In the genomic region with DNA sequence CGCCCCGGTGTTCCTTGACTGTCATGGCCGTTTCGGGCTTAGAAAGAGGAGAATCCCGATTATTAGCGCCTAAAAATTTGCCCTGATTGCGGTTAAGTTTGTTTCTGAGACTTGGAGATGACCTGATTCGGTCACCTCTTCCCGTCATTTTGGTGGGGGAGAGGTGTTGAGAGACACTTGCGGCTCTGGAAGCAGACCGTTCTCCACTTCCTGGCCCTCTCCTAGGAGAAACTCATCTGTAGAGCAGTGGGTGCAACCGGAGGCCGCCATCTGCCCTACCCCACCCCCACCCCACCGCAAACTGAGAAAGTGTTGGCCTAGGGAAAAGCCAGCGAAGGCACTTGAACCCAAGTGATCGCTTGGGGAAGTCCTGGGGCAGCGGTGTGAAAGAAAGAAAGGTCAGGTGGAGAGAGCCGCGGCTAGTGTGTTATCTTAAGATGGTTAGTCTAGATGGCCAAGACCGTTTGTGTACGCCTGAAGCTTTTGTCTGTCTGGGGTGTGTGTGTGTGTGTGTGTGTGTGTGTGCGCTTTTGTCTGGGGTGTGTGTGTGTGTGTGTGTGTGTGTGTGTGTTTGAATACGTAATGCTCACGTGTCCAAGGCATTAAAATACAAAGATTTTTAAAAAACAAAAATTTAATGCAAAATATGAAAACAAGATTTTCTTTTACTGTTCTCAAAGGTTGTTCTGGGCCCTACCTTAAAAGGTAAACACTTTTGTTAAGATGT, we compare ENCODE assay signal across 8 mouse cellular contexts. TPM values are rescaled to one million over a fixed set of nuclear protein-coding genes. Genes with fewer than 3 reads are reported as not detected.
DNase-seq lines count a peak whose midpoint lies in the region; ATAC-seq and TF ChIP-seq lines count a peak whose summit lies in the region.

No protein-coding gene starts in this region.

- H3K27ac ChIP-seq in heart, embryonic 14.5 days (replicated peaks in 1 of 2; ENCODE audit: control insufficient read depth in 1 of 2, insufficient read depth in 1 of 2, low read depth in 2 of 2, low read length in 2 of 2): peak overlapping the region; percentile 99 to 100
- peak overlapping the region; percentile 99 for H3K27ac ChIP-seq in hindbrain, embryonic 12.5 days
- H3K27ac ChIP-seq in liver, embryonic 16.5 days (ENCODE audit: low read length): peak overlapping the region; percentile 98
- H3K27ac ChIP-seq in neural tube, embryonic 14.5 days (ENCODE audit: low read depth, low read length): peak overlapping the region; percentile 96

- peak overlapping the region; percentile 98 for H3K9ac ChIP-seq in heart, embryonic 14.5 days (ENCODE audit: low read length)
- peak overlapping the region; percentile 98 for H3K9ac ChIP-seq in hindbrain, embryonic 12.5 days
- H3K9ac ChIP-seq in liver, embryonic 16.5 days (ENCODE audit: low read depth, low read length): peak overlapping the region; percentile 86
- peak overlapping the region; percentile 95 for H3K9ac ChIP-seq in neural tube, embryonic 14.5 days (replicated peaks; ENCODE audit: low read depth, low read length)

- peaks cover 2 to 15% of the 10 kb centered on the region in 2 experiments; a peak in 3 of 4 replicates for H3K4me1 ChIP-seq in heart, embryonic 14.5 days (ENCODE audit: control insufficient read depth in 2 of 2, insufficient read depth in 2 of 2, low read length in 2 of 2)
- H3K4me1 ChIP-seq in E14TG2a.4 (replicated peaks; ENCODE audit: low read depth, low read length): peaks cover 32% of the 10 kb centered on the region
- peaks cover 13% of the 10 kb centered on the region for H3K4me1 ChIP-seq in hindbrain, embryonic 12.5 days
- peaks cover 35% of the 10 kb centered on the region for H3K4me1 ChIP-seq in liver, embryonic 16.5 days (ENCODE audit: control insufficient read depth, low read depth, low read length)
- peaks cover 16% of the 10 kb centered on the region for H3K4me1 ChIP-seq in neural tube, embryonic 14.5 days (ENCODE audit: control insufficient read depth, insufficient read depth, low read length)

- peak overlapping the region; percentile 93 for H3K4me2 ChIP-seq in heart, embryonic 14.5 days (ENCODE audit: low read length)
- H3K4me2 ChIP-seq in hindbrain, embryonic 12.5 days (replicated peaks): peak overlapping the region; percentile 78
- H3K4me2 ChIP-seq in liver, embryonic 16.5 days (ENCODE audit: low read depth, low read length): peak overlapping the region; percentile 96
- H3K4me2 ChIP-seq in neural tube, embryonic 14.5 days (ENCODE audit: low read depth, low read length): peak overlapping the region; percentile 92

- H3K4me3 ChIP-seq in heart, embryonic 14.5 days (ENCODE audit: control insufficient read depth in 1 of 2, insufficient read depth in 1 of 2, low read depth in 1 of 2, low read length in 2 of 2): peak overlapping the region; percentile 84 to 98
- H3K4me3 ChIP-seq in E14TG2a.4 (replicated peaks; ENCODE audit: low read length): peak overlapping the region; percentile 94
- peak overlapping the region; percentile 95 for H3K4me3 ChIP-seq in hindbrain, embryonic 12.5 days
- H3K4me3 ChIP-seq in liver, embryonic 16.5 days (ENCODE audit: low read depth, low read length): peak overlapping the region; percentile 77
- peak overlapping the region; percentile 98 for H3K4me3 ChIP-seq in neural tube, embryonic 14.5 days (ENCODE audit: low read depth, low read length)

- H3K9me3 ChIP-seq in heart, embryonic 14.5 days (ENCODE audit: control insufficient read depth, low read length): no peaks in the 10 kb centered on the region
- H3K9me3 ChIP-seq in E14TG2a.4 (ENCODE audit: low read length): peaks cover 6% of the 10 kb centered on the region; the same call in 1 of the 2 replicates
- no peaks in the 10 kb centered on the region for H3K9me3 ChIP-seq in hindbrain, embryonic 12.5 days (replicated peaks)
- no peaks in the 10 kb centered on the region for H3K9me3 ChIP-seq in liver, embryonic 16.5 days (replicated peaks; ENCODE audit: control insufficient read depth, low read length)
- H3K9me3 ChIP-seq in neural tube, embryonic 14.5 days (ENCODE audit: control insufficient read depth, low read length): no peaks in the 10 kb centered on the region

- no peak for DNase-seq in heart, adult 11 months
- peak; percentile 63 for DNase-seq in embryo, embryonic 10 days (ENCODE audit: low spot score)
- DNase-seq in gastrocnemius, postnatal 10 days: no peak

- peaks cover 15% of the 10 kb centered on the region for H3K36me3 ChIP-seq in heart, embryonic 14.5 days (ENCODE audit: control insufficient read depth, insufficient read depth, low read length)
- H3K36me3 ChIP-seq in E14TG2a.4 (ENCODE audit: insufficient read depth, low read length): peaks cover 24% of the 10 kb centered on the region
- H3K36me3 ChIP-seq in hindbrain, embryonic 12.5 days: peaks cover 3% of the 10 kb centered on the region; the same call in 1 of the 2 replicates
- H3K36me3 ChIP-seq in liver, embryonic 16.5 days (ENCODE audit: control insufficient read depth, insufficient read depth): no peaks in the 10 kb centered on the region
- H3K36me3 ChIP-seq in neural tube, embryonic 14.5 days (ENCODE audit: control insufficient read depth, insufficient read depth, low read length): no peaks in the 10 kb centered on the region

- under 1% methylated on average over 24 of the region's 24 CpGs for WGBS in heart, embryonic 14.5 days
- under 1% methylated on average over 24 of the region's 24 CpGs for WGBS in hindbrain, embryonic 12.5 days
- WGBS in liver, embryonic 16.5 days (ENCODE audit: insufficient replicate concordance): under 1% methylated on average over 24 of the region's 24 CpGs
- WGBS in neural tube, embryonic 14.5 days: 0% methylated on average over 24 of the region's 24 CpGs

- H3K27me3 ChIP-seq in heart, embryonic 14.5 days (ENCODE audit: control insufficient read depth, insufficient read depth, low read length): no peaks in the 10 kb centered on the region
- H3K27me3 ChIP-seq in E14TG2a.4 (ENCODE audit: insufficient read depth, low read length): no peaks in the 10 kb centered on the region
- no peaks in the 10 kb centered on the region for H3K27me3 ChIP-seq in hindbrain, embryonic 12.5 days
- no peaks in the 10 kb centered on the region for H3K27me3 ChIP-seq in liver, embryonic 16.5 days (ENCODE audit: control insufficient read depth, insufficient read depth, low read depth, low read length)
- H3K27me3 ChIP-seq in neural tube, embryonic 14.5 days (ENCODE audit: control insufficient read depth, insufficient read depth, low read length): no peaks in the 10 kb centered on the region; the same call in 1 of the 2 replicates

- TF ChIP-seq CTCF in E14TG2a.4 (conservative IDR thresholded peaks at IDR 0.05; ENCODE audit: low read length): no peak

- ATAC-seq in heart, embryonic 14.5 days (ENCODE audit: insufficient number of reproducible peaks, insufficient read depth, low FRiP score, low read depth): peak; percentile 70; the same call in 1 of the 2 replicates
- peak; percentile 78 for ATAC-seq in hindbrain, embryonic 12.5 days (ENCODE audit: low FRiP score)
- ATAC-seq in liver, embryonic 16.5 days (ENCODE audit: low read depth): peak; percentile 56
- peak; percentile 75 for ATAC-seq in neural tube, embryonic 14.5 days (ENCODE audit: low read depth)

RNA-seq across cellular contexts. Expression of gene Zfp62, which starts 0.8 kb away (rescaled TPM):
- polyA plus RNA-seq in heart, embryonic 14.5 days (2014; fragmentation: Nextera tagmentation; extraction: Ambion mirVana): 30.3 and 32.2 TPM in 2 replicates
- 55.3 and 62.5 TPM in 2 replicates for polyA plus RNA-seq in hindbrain, embryonic 12.5 days (2016; fragmentation: Nextera tagmentation; extraction: Ambion mirVana)
- 11.1 and 11.7 TPM in 2 replicates for polyA plus RNA-seq in liver, embryonic 16.5 days (2015; fragmentation: Nextera tagmentation; extraction: Ambion mirVana)
- polyA plus RNA-seq in neural tube, embryonic 14.5 days (2014; fragmentation: Nextera tagmentation; extraction: Ambion mirVana): 49.6 and 54.4 TPM in 2 replicates
- 10 to 100 TPM; 20.8 to 27.5 TPM for total RNA-seq in gastrocnemius, postnatal 10 days (2021)

RNA-seq across cellular contexts. Expression of gene Btnl9, which starts 17.0 kb away (rescaled TPM):
- 4.4 and 5.9 TPM in 2 replicates for polyA plus RNA-seq in heart, embryonic 14.5 days (2014; fragmentation: Nextera tagmentation; extraction: Ambion mirVana)
- polyA plus RNA-seq in hindbrain, embryonic 12.5 days (2016; fragmentation: Nextera tagmentation; extraction: Ambion mirVana): 0.16 and 0.22 TPM in 2 replicates
- polyA plus RNA-seq in liver, embryonic 16.5 days (2015; fragmentation: Nextera tagmentation; extraction: Ambion mirVana): 1.3 and 1.4 TPM in 2 replicates
- polyA plus RNA-seq in neural tube, embryonic 14.5 days (2014; fragmentation: Nextera tagmentation; extraction: Ambion mirVana): 0.17 and 0.23 TPM in 2 replicates
- 1 to 10 TPM; 5.9 to 7.7 TPM for total RNA-seq in gastrocnemius, postnatal 10 days (2021)

RNA-seq across cellular contexts. Expression of gene Mgat1, which starts 40.1 kb away (rescaled TPM):
- 38.3 and 43.5 TPM in 2 replicates for polyA plus RNA-seq in heart, embryonic 14.5 days (2014; fragmentation: Nextera tagmentation; extraction: Ambion mirVana)
- 42.5 and 43.2 TPM in 2 replicates for polyA plus RNA-seq in hindbrain, embryonic 12.5 days (2016; fragmentation: Nextera tagmentation; extraction: Ambion mirVana)
- polyA plus RNA-seq in liver, embryonic 16.5 days (2015; fragmentation: Nextera tagmentation; extraction: Ambion mirVana): 41.5 TPM in 2 replicates
- 22.6 and 29.3 TPM in 2 replicates for polyA plus RNA-seq in neural tube, embryonic 14.5 days (2014; fragmentation: Nextera tagmentation; extraction: Ambion mirVana)
- 10 to 100 TPM; 42.7 to 60.3 TPM for total RNA-seq in gastrocnemius, postnatal 10 days (2021)

RNA-seq across cellular contexts. Expression of gene Olfr1394, which starts 49.8 kb away (rescaled TPM):
- polyA plus RNA-seq in heart, embryonic 14.5 days (2014; fragmentation: Nextera tagmentation; extraction: Ambion mirVana): not detected in 2 replicates
- polyA plus RNA-seq in hindbrain, embryonic 12.5 days (2016; fragmentation: Nextera tagmentation; extraction: Ambion mirVana): not detected in 2 replicates
- polyA plus RNA-seq in liver, embryonic 16.5 days (2015; fragmentation: Nextera tagmentation; extraction: Ambion mirVana): not detected in 2 replicates
- polyA plus RNA-seq in neural tube, embryonic 14.5 days (2014; fragmentation: Nextera tagmentation; extraction: Ambion mirVana): not detected in 2 replicates
- not detected for total RNA-seq in gastrocnemius, postnatal 10 days (2021)
